Mouse (Mus musculus): ENCODE data around the gene Kat2b. TPM values are rescaled to one million over a fixed set of nuclear protein-coding genes. Genes with fewer than 3 reads are reported as not detected.

Gene Kat2b
- total RNA-seq, 2 experiments from 2014 or later, result 19.8 to 23.6 TPM

Other genes with a start within 250 kb of the Kat2b start
- gene Efhb, start 103.5 kb upstream of the Kat2b start, total RNA-seq (2015), result not detected in 2 replicates
- gene Efhb, start 103.5 kb upstream of the Kat2b start, total RNA-seq (2017), result 0.07 TPM in 1 of 2 replicates, not detected in the other
- 59.6 and 62.4 TPM in 2 replicates for gene Rab5a, start 87.6 kb upstream of the Kat2b start, total RNA-seq (2015)
- 58.3 and 63.2 TPM in 2 replicates for gene Rab5a, start 87.6 kb upstream of the Kat2b start, total RNA-seq (2017)
- gene Pp2d1, start 27.4 kb upstream of the Kat2b start, total RNA-seq (2015), result not detected in 2 replicates
- 0.04 TPM in 1 of 2 replicates, not detected in the other for gene Pp2d1, start 27.4 kb upstream of the Kat2b start, total RNA-seq (2017)
- gene Sgo1, start 122.5 kb downstream of the Kat2b start, total RNA-seq (2015), result 34.9 and 37.3 TPM in 2 replicates
- 71.9 and 72.8 TPM in 2 replicates for gene Sgo1, start 122.5 kb downstream of the Kat2b start, total RNA-seq (2017)

Measured in megakaryocyte progenitor cell, adult 5-6 weeks (primary cell).